Mouse (Mus musculus) v-Abl transformed pro-B cells (cell line): ENCODE measurements around the gene Ctss.
"Not testable (repeated sequence)": the region's sequence is repeated elsewhere in the genome, so short reads cannot be mapped to it uniquely, and the experiment has no call there.

Experiments
- in situ Hi-C, 2 experiments: fragments of 400-800 bp; cut with MboI; formaldehyde crosslinking; loops; one replicate each; pipeline ENCODE4 v1.15.1; 2025; ENCODE audit not compliant: unreplicated experiment in 2 of 2

Gene Ctss

DNA sequence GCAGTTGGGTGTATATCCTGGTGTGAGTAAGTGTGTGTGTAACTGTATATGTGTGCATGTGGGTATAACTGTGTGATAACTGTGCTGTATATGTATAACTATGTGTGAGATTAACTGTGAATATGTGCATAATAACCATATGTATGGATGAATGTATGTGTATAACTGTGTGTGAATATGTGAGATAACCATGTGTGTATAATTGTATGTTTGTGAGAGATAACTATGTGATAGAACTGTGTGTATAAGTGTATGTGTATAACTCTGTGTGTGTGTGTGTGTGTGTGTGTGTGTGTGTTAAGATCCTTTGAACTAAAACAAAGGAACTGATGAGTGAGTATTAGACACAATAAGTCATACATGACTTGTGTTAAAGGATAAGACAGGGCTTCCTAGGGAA lies 475 bp upstream of the Ctss start:
- in situ Hi-C loops: loop anchor here (10.0 kb wide), 2 partner anchors 59 to 529 kb away; partner anchors contain the start of genes Golph3l (in 1 of the 2) and Vps45 (in 1 of the 2)

DNA sequence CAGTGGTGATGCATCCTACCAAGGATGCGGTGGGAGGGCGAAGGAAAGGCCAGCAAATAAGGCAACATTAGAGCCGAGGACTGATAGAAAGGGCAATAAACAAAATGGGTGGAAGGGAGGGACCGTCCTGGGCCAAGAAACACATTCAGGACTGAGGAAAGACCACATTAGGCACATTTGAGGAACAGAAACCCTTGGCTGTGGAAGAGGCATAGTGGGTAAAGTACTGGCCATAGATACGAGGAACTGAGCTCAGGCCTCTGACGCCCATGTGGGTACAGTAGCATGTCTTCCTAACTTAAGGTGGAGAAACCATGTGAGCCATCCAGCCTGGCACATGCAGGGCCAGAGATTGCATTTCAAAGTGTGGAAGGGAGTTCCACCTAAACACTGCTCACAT lies 3.2 kb downstream of the Ctss start:
- in situ Hi-C loops: loop anchor here (10.0 kb wide), 2 partner anchors 55 to 525 kb away; partner anchors contain the start of genes Golph3l (in 1 of the 2) and Vps45 (in 1 of the 2)

DNA sequence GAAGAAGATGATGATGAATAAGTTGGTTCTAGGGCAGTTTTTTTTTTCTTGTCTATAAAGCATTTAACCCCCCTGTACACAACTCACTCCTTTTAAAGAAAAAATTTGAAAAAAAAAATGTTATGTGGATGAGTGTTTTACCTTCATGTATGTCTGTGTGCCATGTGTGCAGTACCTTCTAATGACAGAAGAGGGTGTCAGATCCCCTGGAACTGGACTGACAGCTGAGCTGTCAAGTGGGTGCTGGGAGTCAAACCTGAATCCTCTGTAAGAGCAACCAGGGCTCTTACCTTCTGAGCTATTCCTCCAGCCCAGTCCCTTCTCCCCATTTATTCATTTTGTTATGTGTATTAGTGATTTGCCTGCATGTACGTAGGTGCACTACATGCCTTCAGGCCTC lies 4.4 kb downstream of the Ctss start:
- in situ Hi-C loops: no loop called here

DNA sequence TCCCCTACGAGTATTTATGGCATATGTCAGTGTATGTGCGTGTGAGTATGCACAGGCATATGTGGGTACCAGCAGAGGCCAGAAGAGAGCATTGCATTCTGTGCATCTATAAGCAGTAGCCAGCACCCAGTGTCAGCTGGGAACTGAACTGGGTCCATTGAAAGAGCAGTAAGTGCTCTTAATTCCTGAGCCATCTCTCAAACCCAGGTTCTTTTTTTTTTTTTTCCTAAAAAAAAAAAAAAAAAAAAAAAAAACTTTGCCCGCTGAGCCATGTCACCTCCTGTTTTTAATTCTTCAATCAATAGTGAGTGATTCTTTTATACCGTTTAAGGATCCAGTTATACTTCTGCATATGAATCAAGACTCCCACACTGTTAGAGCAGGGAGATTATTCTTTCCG lies 6.8 kb downstream of the Ctss start:
- in situ Hi-C loops: no loop called here

DNA sequence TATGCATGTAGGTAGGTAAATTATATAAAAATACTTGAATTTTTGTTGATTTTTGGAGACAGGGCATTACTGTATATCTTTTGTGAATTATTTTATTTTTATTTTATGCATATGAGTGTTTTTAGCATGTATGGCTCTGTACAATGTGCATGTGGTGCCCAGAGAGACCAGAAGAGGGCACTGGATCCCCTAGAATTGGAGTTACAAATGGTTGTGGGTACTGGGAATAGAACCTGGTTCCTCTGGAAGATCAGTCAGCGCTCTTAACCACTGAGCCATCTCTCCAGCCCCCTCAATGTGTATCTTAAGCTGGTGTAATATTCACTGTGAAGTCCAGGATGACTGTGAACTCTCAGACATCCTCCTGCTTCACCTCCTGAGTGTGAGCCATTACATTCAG lies 8.3 kb downstream of the Ctss start:
- in situ Hi-C loops: no loop called here

DNA sequence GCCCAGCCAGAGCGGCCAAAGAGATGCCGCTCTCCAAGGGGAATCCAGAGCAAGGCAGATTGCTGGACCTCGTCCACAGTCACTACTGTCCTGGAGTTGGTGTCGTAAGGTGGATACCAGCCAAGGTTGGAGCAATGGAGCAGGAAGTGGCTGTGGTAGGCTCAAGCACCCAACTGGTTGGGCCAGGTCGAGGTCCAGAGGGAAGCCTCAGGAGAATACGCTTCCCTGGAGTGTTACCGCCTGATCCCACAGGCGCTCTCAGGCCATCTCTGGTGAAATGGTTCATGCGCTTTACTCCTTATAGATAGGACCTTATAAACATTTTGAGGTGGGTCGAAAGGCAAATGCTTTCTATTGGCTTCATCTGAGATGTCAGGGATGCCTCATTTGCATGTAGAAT lies 12.3 kb downstream of the Ctss start:
- in situ Hi-C loops: no loop called here

DNA sequence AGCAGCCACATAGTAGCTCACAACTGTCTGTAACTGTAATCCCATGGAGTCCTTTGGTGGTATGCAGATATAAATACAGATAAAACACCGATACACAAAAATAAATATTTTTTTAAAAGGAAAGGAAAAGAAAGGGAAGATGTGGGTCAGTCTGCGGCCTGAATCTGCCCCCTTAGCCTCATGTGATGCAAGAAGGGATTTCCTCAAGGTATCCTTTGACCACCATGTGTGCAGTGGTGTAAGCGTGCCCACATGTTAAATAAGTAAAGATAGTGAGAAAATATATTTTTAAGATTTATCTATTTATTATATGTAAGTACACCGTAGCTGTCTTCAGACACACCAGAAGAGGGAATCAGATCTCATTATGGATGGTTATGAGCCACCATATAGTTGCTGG lies 13.3 kb downstream of the Ctss start:
- in situ Hi-C loops: no loop called here

DNA sequence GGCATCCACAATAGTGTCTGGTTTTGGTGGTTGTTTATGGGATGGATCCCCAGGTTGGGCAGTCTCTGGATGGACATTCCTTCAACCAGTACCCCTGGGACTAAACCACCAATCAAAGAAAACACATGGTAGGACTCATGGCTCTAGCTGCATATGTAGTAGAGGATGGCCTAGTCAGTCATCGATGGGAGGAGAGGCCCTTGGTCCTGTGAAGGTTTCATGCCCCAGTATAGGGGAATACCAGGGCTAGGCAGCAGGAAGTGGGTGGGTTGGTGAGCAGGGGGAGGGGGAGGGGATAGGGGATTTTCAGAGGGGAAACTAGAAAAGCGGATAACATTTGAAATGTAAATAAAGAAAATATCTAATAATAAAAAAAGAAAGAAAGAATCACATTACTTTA lies 14.6 kb downstream of the Ctss start:
- in situ Hi-C loops: not testable (repeated sequence)

DNA sequence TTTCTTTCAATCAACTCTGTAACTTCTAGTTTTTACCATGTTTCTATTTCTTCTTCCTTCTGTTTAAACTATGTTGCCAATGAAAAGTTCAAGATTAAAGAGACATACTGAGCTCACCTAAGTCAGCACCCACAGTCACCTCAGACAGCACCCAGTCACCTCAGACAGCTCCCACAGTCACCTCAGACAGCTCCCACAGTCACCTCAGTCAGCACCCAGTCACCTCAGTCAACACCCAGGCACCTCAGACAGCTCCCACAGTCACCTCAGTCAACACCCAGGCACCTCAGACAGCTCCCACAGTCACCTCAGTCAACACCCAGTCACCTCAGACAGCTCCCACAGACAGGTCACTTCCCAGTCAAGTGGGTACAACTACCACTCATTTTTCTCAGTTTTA lies 15.6 kb downstream of the Ctss start:
- in situ Hi-C loops: no loop called here

DNA sequence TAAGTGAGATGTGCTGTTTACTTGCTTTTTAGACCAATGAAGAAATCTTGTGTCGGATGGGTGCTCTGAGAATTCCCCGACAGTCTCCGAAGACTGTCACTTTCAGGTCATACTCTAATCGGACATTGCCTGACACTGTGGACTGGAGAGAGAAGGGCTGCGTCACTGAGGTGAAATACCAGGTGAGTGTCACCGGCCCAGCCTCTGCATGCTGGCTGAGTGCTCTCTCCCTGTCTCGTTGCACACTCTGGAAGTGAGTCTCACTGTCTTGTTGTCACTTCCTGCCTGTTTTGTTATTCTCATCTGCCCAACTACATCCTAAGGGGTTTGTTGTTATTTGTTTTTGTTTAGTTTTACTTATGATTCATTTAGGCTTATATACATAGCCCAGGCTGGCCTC lies 16.4 kb downstream of the Ctss start:
- in situ Hi-C loops: no loop called here

DNA sequence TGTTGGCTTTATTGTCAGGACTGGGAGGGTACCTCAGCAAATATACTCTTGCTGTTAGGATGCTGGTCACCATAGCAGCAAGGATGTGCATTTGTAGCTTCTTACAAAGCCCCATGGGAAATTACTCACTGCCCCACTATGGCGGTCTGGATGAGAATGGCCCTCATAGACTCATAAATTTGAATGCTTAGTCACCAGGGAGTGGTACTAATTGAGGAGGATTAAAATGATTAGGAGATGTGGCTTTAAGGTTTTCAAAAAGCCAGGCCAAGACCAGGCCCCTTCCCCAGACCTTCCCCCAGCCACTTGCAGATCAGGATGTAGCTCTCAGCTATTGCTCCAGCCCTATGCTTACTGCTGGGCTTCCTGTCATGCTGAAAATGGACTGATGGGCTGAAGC lies 23.6 kb downstream of the Ctss start:
- in situ Hi-C loops: no loop called here

DNA sequence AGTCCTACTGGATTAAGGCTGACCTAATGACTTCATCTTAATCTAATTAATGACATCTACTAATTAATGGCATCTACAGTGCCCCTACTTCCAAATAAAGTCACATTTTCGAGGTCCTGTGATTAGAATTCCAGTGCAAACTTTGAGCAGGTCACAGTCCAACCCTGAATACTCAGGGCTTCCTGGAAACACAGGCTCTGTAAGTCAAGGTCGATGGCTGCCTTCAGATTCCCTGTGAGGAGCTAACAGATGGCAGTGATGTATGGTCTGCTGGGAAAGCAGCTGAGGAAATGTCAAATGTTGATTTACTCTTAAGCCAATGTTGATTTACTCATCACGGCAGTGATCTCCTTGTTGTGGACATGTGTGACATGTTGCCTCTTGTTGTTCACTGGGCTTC lies 27.4 kb downstream of the Ctss start:
- in situ Hi-C loops: no loop called here

DNA sequence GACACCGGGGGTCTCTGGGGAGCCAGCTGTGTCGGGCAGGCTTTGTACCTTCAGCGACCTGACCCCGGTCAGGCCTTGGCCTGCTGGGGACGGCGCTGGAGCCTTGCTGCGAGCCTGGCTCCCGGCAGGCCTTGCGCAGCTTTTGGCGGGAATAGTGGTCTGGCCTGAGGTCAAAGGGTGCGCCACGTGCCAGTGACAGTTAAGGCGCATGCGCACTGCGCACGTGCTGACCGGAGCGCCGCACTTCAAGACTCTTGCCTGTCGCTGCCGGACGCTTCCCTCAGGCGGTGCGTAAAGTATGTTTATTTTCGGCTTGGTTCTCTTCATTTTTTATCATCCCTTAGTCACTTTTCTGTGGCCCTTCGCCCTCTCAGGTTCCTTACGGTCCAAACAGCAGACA lies 32.9 kb downstream of the Ctss start, which contains the start of gene Hormad1:
Hormad1 (plus strand) TSS at position 241 of the 400 bp plus-strand sequence.
- in situ Hi-C loops: no loop called here

DNA sequence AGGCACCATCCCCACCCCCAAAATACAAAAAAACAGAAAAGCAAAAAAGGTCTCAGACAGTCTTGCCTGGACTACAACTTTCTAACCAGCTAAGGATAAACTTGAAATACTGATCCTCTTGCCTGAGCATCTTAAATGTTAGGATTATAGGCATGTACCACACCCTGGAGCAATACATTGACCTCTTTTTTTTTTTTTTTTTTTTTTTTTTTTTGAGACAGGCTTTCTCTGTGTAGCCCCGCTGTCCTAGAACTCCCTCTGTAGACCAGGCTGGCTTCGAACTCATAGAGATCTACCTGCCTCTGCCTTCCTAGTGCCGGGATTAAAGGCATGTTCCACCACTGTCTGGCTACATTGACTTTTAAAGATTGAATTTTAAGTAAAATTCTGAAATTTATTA lies 34.2 kb downstream of the Ctss start:
- in situ Hi-C loops: no loop called here

DNA sequence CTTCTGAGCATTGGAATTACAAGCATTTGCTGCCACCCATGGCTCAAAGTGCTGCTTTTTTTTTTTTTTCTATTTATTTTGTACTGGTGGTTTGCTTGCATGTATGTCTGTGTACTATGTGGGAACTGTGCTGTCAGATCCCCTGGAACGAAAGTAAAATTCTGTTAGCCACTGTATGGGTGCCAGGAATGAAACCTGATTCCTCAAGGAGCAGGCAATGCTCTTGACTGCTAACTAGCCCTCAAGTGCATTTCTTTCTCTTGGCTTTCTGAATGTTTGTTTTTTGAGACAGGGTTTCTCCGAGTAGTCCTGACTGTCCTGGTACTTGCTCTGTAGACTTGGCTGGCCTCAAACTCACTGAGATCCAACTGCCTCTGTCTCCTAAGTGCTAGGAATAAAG lies 35.2 kb downstream of the Ctss start:
- in situ Hi-C loops: no loop called here

DNA sequence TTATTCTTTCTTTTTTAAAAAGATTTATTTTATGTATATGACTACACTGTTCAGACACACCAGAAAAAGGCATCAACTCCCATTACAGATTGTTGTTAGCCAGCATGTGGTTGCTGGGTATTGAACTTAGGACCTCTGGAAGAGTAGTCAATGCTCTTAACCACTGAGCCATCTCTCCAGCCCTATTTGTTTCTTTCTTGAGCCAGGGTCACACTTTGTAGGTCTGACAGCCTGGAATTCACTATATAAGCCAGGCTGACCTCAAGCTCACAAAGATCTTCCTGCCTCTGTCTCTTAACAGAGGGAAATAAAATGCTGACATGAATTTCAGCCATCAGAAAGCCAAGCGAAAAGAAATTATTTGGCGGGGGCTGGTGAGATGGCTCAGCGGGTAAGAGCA lies 43.0 kb downstream of the Ctss start:
- in situ Hi-C loops: no loop called here

DNA sequence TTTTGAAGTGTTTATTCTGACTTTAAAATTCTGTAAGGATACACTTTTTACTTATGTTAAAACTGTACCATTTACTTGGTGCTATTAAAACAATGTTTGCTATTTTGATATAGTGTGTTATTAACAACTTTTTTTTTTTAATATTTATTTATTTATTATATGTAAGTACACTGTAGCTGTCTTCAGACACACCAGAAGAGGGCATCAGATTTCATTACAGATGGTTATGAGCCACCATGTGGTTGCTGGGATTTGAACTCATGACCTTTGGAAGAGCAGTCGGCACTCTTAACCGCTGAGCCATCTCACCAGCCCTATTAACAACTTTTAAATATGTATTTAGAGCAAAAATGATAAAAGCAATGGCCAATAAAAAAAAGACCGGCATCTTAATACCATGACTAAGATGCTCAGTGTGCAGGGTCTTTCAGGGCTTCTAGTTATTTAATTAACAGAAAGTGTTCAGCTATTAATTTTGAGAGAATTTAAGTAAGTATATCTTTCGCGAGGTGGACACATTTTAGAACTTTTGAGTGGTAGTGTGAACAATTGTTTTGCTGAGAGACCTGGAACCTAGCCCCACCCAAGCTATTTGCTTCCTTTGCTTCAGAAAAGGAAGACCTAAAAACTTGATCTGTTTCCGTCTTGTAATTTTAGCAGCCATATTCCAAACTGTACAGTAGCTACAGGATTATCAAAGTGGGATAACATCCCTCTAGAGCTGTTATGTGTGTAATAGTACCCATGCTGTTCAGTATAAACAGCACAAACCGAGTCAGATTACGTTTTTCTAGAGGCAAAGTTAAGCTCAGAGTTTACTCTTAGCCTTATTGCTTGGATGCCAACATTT lies 61.4 kb downstream of the Ctss start:
- in situ Hi-C loops: loop anchor here in 1 of 2 experiments (10.0 kb wide), 1 partner anchor 63 kb away; the partner anchor contains the start of gene Ctss

DNA sequence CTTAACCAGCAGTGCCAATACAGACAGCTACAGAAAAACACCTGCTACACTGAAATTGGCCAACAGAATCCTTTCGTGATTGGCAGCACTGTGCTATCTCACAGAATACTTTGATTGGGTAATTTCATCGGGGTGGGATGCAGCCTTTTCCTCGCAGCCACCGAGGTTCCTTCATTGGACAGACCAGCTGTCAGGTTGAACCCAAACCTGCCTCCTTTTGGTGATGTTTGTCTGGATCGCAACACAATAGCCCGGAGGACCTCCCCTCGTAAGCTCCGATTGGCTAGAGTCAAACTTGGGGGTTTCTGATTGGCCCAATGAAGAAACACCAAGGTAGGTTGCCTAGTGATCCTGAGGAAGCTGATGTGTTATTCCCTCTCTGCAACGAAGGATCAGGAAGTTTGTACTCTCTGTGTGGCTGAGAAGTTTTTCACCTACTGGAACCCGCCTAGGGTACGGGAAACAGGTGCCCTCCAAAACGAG lies 62.1 kb downstream of the Ctss start, which contains the start of gene Golph3l:
Golph3l (plus strand) TSS at position 331 of the 483 bp plus-strand sequence.
- in situ Hi-C loops: loop anchor here in 1 of 2 experiments (10.0 kb wide), 1 partner anchor 64 kb away; the partner anchor contains the start of gene Ctss

DNA sequence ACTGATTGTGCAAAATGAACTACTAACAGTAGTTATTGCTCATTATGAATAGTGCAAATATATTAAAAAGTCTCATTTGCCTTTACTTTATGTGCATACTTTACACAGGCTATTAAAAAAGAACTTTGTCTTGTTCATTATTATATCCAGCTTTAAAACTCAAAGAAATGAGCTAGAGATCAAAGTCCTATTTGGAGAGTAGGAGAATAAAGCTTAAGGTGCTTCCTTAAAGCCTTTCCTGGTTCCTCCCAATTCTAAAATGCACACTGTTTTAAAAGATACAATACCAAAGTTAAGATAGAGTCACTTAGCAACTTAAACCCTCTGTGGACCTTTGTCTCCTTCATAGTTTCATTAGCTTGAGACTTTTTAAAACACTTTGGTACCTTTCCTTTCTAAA lies 72.1 kb downstream of the Ctss start:
- in situ Hi-C loops: no loop called here

DNA sequence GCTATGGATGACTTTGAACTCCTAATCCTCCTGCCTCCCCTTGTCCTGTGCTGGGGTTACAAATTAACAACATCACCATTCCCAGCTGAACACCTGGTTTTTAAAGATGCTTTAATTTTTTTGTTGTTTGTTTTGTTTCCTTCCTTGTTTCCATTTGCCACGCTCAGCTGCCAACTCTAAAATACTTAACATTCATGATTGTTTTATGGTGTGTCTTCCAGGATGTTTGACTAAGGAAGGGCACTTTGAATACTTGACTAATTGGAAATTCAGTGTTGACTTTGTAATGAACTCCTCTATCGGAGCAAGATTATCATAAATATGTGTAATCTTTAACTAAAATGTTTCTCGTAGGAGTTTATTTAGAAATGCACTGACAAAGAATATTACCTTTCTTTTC lies 74.7 kb downstream of the Ctss start:
- in situ Hi-C loops: loop anchor here in 1 of 2 experiments (25.0 kb wide), 2 partner anchors 89 to 264 kb away; no protein-coding TSS in a partner anchor
